Mouse (Mus musculus) C2C12 (cell line): ENCODE data around the gene Fam222b.

Experiments
- CTCF ChIP-seq: IDR thresholded peaks from one replicate; pipeline ENCODE4 v1.5.1; 2011; ENCODE audit not compliant: control insufficient read depth, insufficient read depth, insufficient read length
- MAX ChIP-seq: IDR thresholded peaks from one replicate; pipeline ENCODE4 v1.6.1; 2011; ENCODE audit warnings: mild to moderate bottlenecking, control low read depth
- MYOG ChIP-seq: IDR thresholded peaks from one replicate; pipeline ENCODE4 v1.6.1; 2011; ENCODE audit not compliant: control insufficient read depth, insufficient read length; ENCODE audit errors: extremely low read depth

- TF ChIP-seq MYOG, result no peak
- no peak for TF ChIP-seq CTCF
- TF ChIP-seq MAX, result no peak
These were observed 65.7 kb downstream of the Fam222b start for GRCm38 (mm10) chr11:78160171-78160570.
